ENCODE assay signal across 21 mouse cellular contexts in genomic region chr4:82641066-82641680, GRCm38 (mm10).
DNase-seq lines count a peak whose midpoint lies in the region; ATAC-seq and TF ChIP-seq lines count a peak whose summit lies in the region.
"Had no signal": no experiment of that assay in that cellular context is flagged by ENCODE, and none has a peak within 500 bp of the region (broad histone marks: within the 10 kb centered on the region; RNA-seq: fewer than 3 reads in every experiment).

No protein-coding gene starts in this region.

- no peak for ATAC-seq in heart, embryonic 11.5 days (replicated peaks; ENCODE audit: insufficient number of reproducible peaks, low FRiP score, low TSS enrichment)
- ATAC-seq: forebrain, embryonic 16.5 days; intestine, postnatal 0 days had no signal

- H3K4me3 ChIP-seq in heart, embryonic 11.5 days (ENCODE audit: low read depth, low read length), result no peak overlapping the region
- no peak overlapping the region for H3K4me3 ChIP-seq in lung, adult 2 months (replicated peaks; ENCODE audit: extremely low read depth, low read depth, low read length)
- H3K4me3 ChIP-seq: embryonic facial prominence, embryonic 15.5 days; hindbrain, embryonic 12.5 days; limb, embryonic 15.5 days; lung, embryonic 15.5 days; midbrain, embryonic 12.5 days had no signal

- peak; percentile 8 to 9 for DNase-seq in heart, adult 9 months (ENCODE audit: low spot score in 2 of 2)
- DNase-seq in lung, postnatal 10 days, result peak; percentile 13
- no peak for DNase-seq in lung, adult 2 months
- peak; percentile 95 for DNase-seq in Muller cell, postnatal 12 days (ENCODE audit: inconsistent ontology term)
- DNase-seq in urinary bladder, postnatal 4 days (ENCODE audit: low spot score in 2 of 2), result no peak
- no peak for DNase-seq in layer of hippocampus, postnatal 25 days (ENCODE audit: extremely low spot score in 1 of 2, low spot score in 1 of 2)
- DNase-seq: adrenal gland, postnatal 25 days; cerebellum, adult 8-10 months; gastrocnemius, postnatal 36 days; kidney, postnatal 4 days; left cerebral cortex, postnatal 4 days; right cerebral cortex, postnatal 25 days had no signal

- TF ChIP-seq CTCF in lung, adult 2 months (IDR thresholded peaks at IDR 0.05; ENCODE audit: insufficient read depth, low read length), result no peak

- no peak overlapping the region for H3K4me2 ChIP-seq in heart, embryonic 11.5 days
- H3K4me2 ChIP-seq: embryonic facial prominence, embryonic 15.5 days; hindbrain, embryonic 12.5 days; limb, embryonic 15.5 days; lung, embryonic 15.5 days; midbrain, embryonic 12.5 days had no signal

- H3K9me3 ChIP-seq in heart, embryonic 11.5 days (replicated peaks; ENCODE audit: control insufficient read depth, low read length), result no peaks in the 10 kb centered on the region
- H3K9me3 ChIP-seq: embryonic facial prominence, embryonic 15.5 days; hindbrain, embryonic 12.5 days; limb, embryonic 15.5 days; lung, embryonic 15.5 days; midbrain, embryonic 12.5 days had no signal

- no peak overlapping the region for H3K9ac ChIP-seq in heart, embryonic 11.5 days (ENCODE audit: low read depth, low read length)
- H3K9ac ChIP-seq: embryonic facial prominence, embryonic 15.5 days; hindbrain, embryonic 12.5 days; limb, embryonic 15.5 days; liver, embryonic 14.5 days; lung, embryonic 15.5 days; midbrain, embryonic 12.5 days had no signal

- peaks cover 3% of the 10 kb centered on the region; the same call in 1 of the 2 replicates for H3K4me1 ChIP-seq in heart, embryonic 11.5 days (ENCODE audit: control insufficient read depth, insufficient read depth, low read length)
- no peaks in the 10 kb centered on the region for H3K4me1 ChIP-seq in lung, adult 2 months (ENCODE audit: control insufficient read depth, insufficient read depth, low read length)
- H3K4me1 ChIP-seq: lung, embryonic 15.5 days; midbrain, embryonic 12.5 days had no signal

- no peaks in the 10 kb centered on the region for H3K27me3 ChIP-seq in heart, embryonic 11.5 days (ENCODE audit: control insufficient read depth, insufficient read depth, low read length)
- H3K27me3 ChIP-seq: embryonic facial prominence, embryonic 15.5 days; hindbrain, embryonic 12.5 days; limb, embryonic 15.5 days; lung, embryonic 15.5 days had no signal

- no peak overlapping the region for H3K27ac ChIP-seq in heart, embryonic 11.5 days (ENCODE audit: low read depth, low read length)
- H3K27ac ChIP-seq: embryonic facial prominence, embryonic 15.5 days; hindbrain, embryonic 12.5 days; limb, embryonic 15.5 days; liver, embryonic 14.5 days; lung, embryonic 15.5 days; midbrain, embryonic 12.5 days had no signal

- H3K36me3 ChIP-seq in heart, embryonic 11.5 days (ENCODE audit: control insufficient read depth, insufficient read depth, low read length), result no peaks in the 10 kb centered on the region
- H3K36me3 ChIP-seq: embryonic facial prominence, embryonic 15.5 days; hindbrain, embryonic 12.5 days; limb, embryonic 15.5 days; lung, embryonic 15.5 days; midbrain, embryonic 12.5 days had no signal

- 67% methylated on average over 5 of the region's 5 CpGs for WGBS in heart, embryonic 11.5 days (ENCODE audit: insufficient replicate concordance)
- 60% methylated on average over 5 of the region's 5 CpGs for whole genome bisulfite sequencing in lung, adult 2 months

- TF ChIP-seq POLR2A in lung, adult 2 months (IDR thresholded peaks at IDR 0.05; ENCODE audit: borderline replicate concordance, extremely low read depth, low read depth, low read length), result no peak

Comparison
In these comparisons a context has a peak if more than half of its experiments do, and no peak if none do; other contexts are left out.
1. DNase-seq: peak in heart, adult 9 months (2 of 2), lung, postnatal 10 days (single experiment) and Muller cell, postnatal 12 days (single experiment); none in lung, adult 2 months (single experiment), urinary bladder, postnatal 4 days (0 of 2) and layer of hippocampus, postnatal 25 days (0 of 2).